Mouse (Mus musculus) limb, embryonic 10.5 days (tissue): ENCODE measurements around the gene Pak6. TPM values are rescaled to one million over a fixed set of nuclear protein-coding genes. Genes with fewer than 3 reads are reported as not detected.
A peak's percentile ranks its signal among the peaks of the same experiment; 100 is the strongest.

Experiments used
- DNase-seq: peaks from one replicate; pipeline ENCODE4 v3.0.0-alpha.2; 2017; ENCODE audit warnings: low spot score
- H3K27ac ChIP-seq: fragments of 300-500 bp; sonication (generic); 2 replicates; pipeline ENCODE4 v1.5.1; 2016; ENCODE audit warnings: mild to moderate bottlenecking
- H3K27me3 ChIP-seq: fragments of 300-500 bp; sonication (generic); 2 replicates; pipeline ENCODE4 v1.6.1; 2016; ENCODE audit warnings: low read depth, mild to moderate bottlenecking; ENCODE audit not compliant: poor library complexity, severe bottlenecking
- H3K36me3 ChIP-seq: fragments of 300-500 bp; sonication (generic); 2 replicates; pipeline ENCODE4 v1.6.1; 2016; ENCODE audit warnings: mild to moderate bottlenecking, moderate library complexity
- H3K4me1 ChIP-seq: fragments of 300-500 bp; sonication (generic); 2 replicates; pipeline ENCODE4 v1.6.1; 2016
- H3K4me3 ChIP-seq: fragments of 300-500 bp; sonication (generic); 2 replicates; pipeline ENCODE4 v1.5.1; 2016; ENCODE audit warnings: mild to moderate bottlenecking, moderate library complexity
- H3K9me3 ChIP-seq: fragments of 300-500 bp; sonication (generic); replicated peaks from 2 replicates; pipeline ENCODE4 v1.6.1; 2016; ENCODE audit warnings: mild to moderate bottlenecking
- WGBS: fragments of 180-500 bp; shearing (Covaris S2); methylation state at CpG from one replicate; pipeline ENCODE4 v1.1.7; 2016; 5-methylcytosine and 5-hydroxymethylcytosine counted together
- polyA plus RNA-seq: library from polyadenylated mRNA; unstranded; fragments of >200 nt; fragmentation: Nextera tagmentation; extraction: Ambion mirVana; gene quantifications from 2 replicates; pipeline ENCODE4 v1.2.1, GENCODE M21; 2016

Gene Pak6
- polyA plus RNA-seq = 0.65 and 0.75 TPM in 2 replicates

- Histone ChIP-seq H3K4me3 (peak within 1 kb of the TSS; percentile 53), H3K27me3 (peaks cover 55% of the 10 kb centered on the region), H3K4me1 (peaks cover 50% of the 10 kb centered on the region), H3K36me3 (no peaks in the 10 kb centered on the region), H3K9me3 (no peaks in the 10 kb centered on the region), H3K27ac (peak within 1 kb of the TSS; percentile 26; the same call in 1 of the 2 replicates)
- DNase-seq = peak; percentile 51
- 2% methylated on average over 37 of the region's 37 CpGs for WGBS
Observed at GRCm38 (mm10) chr2:118662902-118663803, at the start of gene Pak6. Gene Pak6, plus strand, starts transcription at chr2:118663303.

- 85% methylated on average over 5 of the region's 5 CpGs for WGBS
- H3K27ac ChIP-seq = no peak overlapping the region
- no peaks in the 10 kb centered on the region for H3K9me3 ChIP-seq
- H3K27me3 ChIP-seq = no peaks in the 10 kb centered on the region
- H3K4me1 ChIP-seq = no peaks in the 10 kb centered on the region
- peaks cover 100% of the 10 kb centered on the region for H3K36me3 ChIP-seq
- DNase-seq = no peak
- no peak overlapping the region for H3K4me3 ChIP-seq
Observed at GRCm38 (mm10) chr2:118618013-118618412, 45.1 kb upstream of the Pak6 start.

DNA sequence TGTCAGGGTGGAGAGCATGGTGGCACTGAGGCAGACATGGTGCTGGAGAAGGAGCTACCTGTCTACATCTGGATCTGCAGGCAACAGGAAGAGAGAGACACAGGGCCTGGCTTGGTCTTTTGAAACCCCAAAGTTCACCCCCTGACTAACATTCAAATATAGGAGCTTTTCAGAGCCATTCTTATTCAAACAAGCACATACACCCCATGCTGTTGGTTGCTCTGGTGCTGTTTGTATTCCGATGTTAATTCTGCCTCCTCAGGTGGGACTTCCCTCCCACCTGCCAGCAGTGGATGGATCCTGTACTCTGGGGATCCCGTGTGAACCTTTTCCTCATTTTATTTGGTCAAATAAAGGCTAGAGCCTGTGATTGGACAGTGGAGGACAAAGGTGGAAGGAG, 43.0 kb upstream of the Pak6 start:
- Histone ChIP-seq H3K4me1 (no peaks in the 10 kb centered on the region), H3K27me3 (no peaks in the 10 kb centered on the region), H3K36me3 (peaks cover 98% of the 10 kb centered on the region), H3K27ac (no peak overlapping the region), H3K4me3 (no peak overlapping the region), H3K9me3 (no peaks in the 10 kb centered on the region)
- no peak for DNase-seq
- 85% methylated on average over 2 of the region's 2 CpGs for WGBS

DNA sequence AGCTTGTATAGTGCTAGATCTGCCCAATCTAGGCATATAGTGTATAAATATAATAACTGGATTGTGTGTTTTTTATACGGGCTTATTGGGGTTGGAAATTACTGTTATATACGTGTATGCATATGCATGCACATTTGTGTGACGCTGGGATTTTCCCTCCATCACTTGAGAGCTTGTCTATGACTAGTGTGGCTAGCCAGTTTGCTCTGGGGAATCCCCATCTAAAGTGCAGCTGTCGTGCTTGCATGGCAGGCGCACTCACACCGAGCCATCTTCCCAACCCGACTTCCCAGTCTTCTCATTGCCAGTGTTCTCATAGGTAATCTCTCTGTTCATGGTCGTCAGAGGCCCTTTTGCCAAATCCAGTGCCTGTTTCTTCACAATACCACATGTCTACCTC, 42.5 kb upstream of the Pak6 start:
- no peak for DNase-seq
- no peaks in the 10 kb centered on the region for H3K9me3 ChIP-seq
- no peak overlapping the region for H3K27ac ChIP-seq
- H3K4me3 ChIP-seq = no peak overlapping the region
- H3K27me3 ChIP-seq = no peaks in the 10 kb centered on the region
- peaks cover 98% of the 10 kb centered on the region for H3K36me3 ChIP-seq
- H3K4me1 ChIP-seq = no peaks in the 10 kb centered on the region
- WGBS = 91% methylated on average over 8 of the region's 8 CpGs

DNA sequence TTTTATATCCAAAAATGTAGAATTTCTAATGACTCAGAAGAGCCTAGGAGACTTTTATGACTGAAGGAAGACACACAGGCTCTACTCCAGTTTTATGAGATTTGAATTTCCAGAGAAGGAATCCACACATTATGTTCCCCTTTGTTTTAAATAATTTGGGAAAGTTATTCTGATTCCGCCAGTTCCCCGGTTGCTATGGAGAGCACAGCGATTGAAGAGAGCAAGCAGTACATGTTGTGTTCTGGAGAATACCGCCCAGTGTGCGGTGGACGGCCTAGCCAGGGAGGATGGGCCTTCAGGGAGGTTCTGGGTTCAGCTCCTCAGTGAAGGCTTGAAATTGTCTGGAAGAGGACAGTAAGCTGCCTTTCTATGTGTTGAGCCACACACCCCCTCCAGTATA, 33.8 kb upstream of the Pak6 start:
- DNase-seq = no peak
- Histone ChIP-seq H3K9me3 (no peaks in the 10 kb centered on the region), H3K27ac (no peak overlapping the region), H3K4me3 (no peak overlapping the region), H3K4me1 (no peaks in the 10 kb centered on the region), H3K36me3 (peaks cover 98% of the 10 kb centered on the region), H3K27me3 (no peaks in the 10 kb centered on the region)
- 96% methylated on average over 6 of the region's 6 CpGs for WGBS

- DNase-seq = no peak
- Histone ChIP-seq H3K4me1 (no peaks in the 10 kb centered on the region), H3K36me3 (peaks cover 98% of the 10 kb centered on the region), H3K27ac (no peak overlapping the region), H3K9me3 (no peaks in the 10 kb centered on the region), H3K27me3 (no peaks in the 10 kb centered on the region), H3K4me3 (no peak overlapping the region)
- 84% methylated on average over 5 of the region's 5 CpGs for WGBS
Observed at GRCm38 (mm10) chr2:118633441-118633840, 29.7 kb upstream of the Pak6 start.

GRCm38 (mm10) chr2:118637258-118637657, 25.8 kb upstream of the Pak6 start:
- Histone ChIP-seq H3K27ac (no peak overlapping the region), H3K4me1 (no peaks in the 10 kb centered on the region), H3K36me3 (peaks cover 98% of the 10 kb centered on the region), H3K27me3 (no peaks in the 10 kb centered on the region), H3K4me3 (no peak overlapping the region), H3K9me3 (no peaks in the 10 kb centered on the region)
- no peak for DNase-seq
- WGBS = 86% methylated on average over 5 of the region's 5 CpGs

GRCm38 (mm10) chr2:118637888-118638526, 25.1 kb upstream of the Pak6 start:
- H3K36me3 ChIP-seq = peaks cover 98% of the 10 kb centered on the region
- peak; percentile 79 for DNase-seq
- H3K27ac ChIP-seq = no peak overlapping the region
- no peak overlapping the region for H3K4me3 ChIP-seq
- no peaks in the 10 kb centered on the region for H3K9me3 ChIP-seq
- WGBS = 55% methylated on average over 8 of the region's 8 CpGs
- no peaks in the 10 kb centered on the region for H3K4me1 ChIP-seq
- H3K27me3 ChIP-seq = no peaks in the 10 kb centered on the region

- DNase-seq = no peak
- Histone ChIP-seq H3K9me3 (no peaks in the 10 kb centered on the region), H3K36me3 (peaks cover 98% of the 10 kb centered on the region), H3K27me3 (no peaks in the 10 kb centered on the region), H3K4me3 (no peak overlapping the region), H3K27ac (no peak overlapping the region), H3K4me1 (no peaks in the 10 kb centered on the region)
- WGBS = 96% methylated on average over 8 of the region's 8 CpGs
Observed at GRCm38 (mm10) chr2:118638686-118639085, 24.4 kb upstream of the Pak6 start.

DNA sequence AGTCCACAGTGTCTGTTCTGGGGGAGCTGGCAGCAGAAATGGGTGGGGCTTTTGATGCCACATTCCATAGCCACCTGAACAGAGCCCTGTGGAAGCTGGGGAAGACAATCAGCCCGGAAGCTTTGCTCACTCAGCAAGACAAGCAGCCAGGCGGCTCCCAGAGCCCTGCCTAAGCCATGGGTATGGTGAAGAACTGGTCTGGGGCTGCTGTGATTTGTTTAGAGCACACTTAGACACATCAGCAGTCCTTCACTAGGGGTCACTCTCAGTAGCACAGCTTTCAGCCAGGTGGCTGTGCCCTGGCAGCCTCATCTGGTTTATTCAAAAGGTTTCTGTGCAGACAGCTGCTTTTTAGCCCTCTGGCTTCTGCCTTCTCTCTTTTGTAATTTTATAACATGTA, 22.0 kb upstream of the Pak6 start:
- Histone ChIP-seq H3K4me3 (no peak overlapping the region), H3K36me3 (peaks cover 97% of the 10 kb centered on the region), H3K9me3 (no peaks in the 10 kb centered on the region), H3K27ac (no peak overlapping the region), H3K27me3 (no peaks in the 10 kb centered on the region), H3K4me1 (no peaks in the 10 kb centered on the region)
- 65% methylated on average over 2 of the region's 2 CpGs for WGBS
- no peak for DNase-seq

- Histone ChIP-seq H3K36me3 (peaks cover 90% of the 10 kb centered on the region), H3K27me3 (no peaks in the 10 kb centered on the region), H3K4me1 (no peaks in the 10 kb centered on the region), H3K9me3 (no peaks in the 10 kb centered on the region), H3K4me3 (no peak overlapping the region), H3K27ac (no peak overlapping the region)
- WGBS = 91% methylated on average over 3 of the region's 3 CpGs
- DNase-seq = no peak
Observed at GRCm38 (mm10) chr2:118642431-118642830, 20.7 kb upstream of the Pak6 start.

GRCm38 (mm10) chr2:118642942-118643341, 20.2 kb upstream of the Pak6 start:
- DNase-seq = no peak
- H3K4me1 ChIP-seq = no peaks in the 10 kb centered on the region
- no peak overlapping the region for H3K27ac ChIP-seq
- no peak overlapping the region for H3K4me3 ChIP-seq
- H3K9me3 ChIP-seq = no peaks in the 10 kb centered on the region
- peaks cover 87% of the 10 kb centered on the region for H3K36me3 ChIP-seq
- no peaks in the 10 kb centered on the region for H3K27me3 ChIP-seq
- 83% methylated on average over 3 of the region's 3 CpGs for WGBS

GRCm38 (mm10) chr2:118646665-118647064, 16.4 kb upstream of the Pak6 start:
- Histone ChIP-seq H3K27ac (no peak overlapping the region), H3K4me1 (no peaks in the 10 kb centered on the region), H3K4me3 (no peak overlapping the region), H3K27me3 (no peaks in the 10 kb centered on the region), H3K36me3 (peaks cover 49% of the 10 kb centered on the region), H3K9me3 (no peaks in the 10 kb centered on the region)
- 86% methylated on average over 5 of the region's 5 CpGs for WGBS
- no peak for DNase-seq
